Comparison of ENCODE assay signal across 8 mouse cellular contexts in the genomic region with DNA sequence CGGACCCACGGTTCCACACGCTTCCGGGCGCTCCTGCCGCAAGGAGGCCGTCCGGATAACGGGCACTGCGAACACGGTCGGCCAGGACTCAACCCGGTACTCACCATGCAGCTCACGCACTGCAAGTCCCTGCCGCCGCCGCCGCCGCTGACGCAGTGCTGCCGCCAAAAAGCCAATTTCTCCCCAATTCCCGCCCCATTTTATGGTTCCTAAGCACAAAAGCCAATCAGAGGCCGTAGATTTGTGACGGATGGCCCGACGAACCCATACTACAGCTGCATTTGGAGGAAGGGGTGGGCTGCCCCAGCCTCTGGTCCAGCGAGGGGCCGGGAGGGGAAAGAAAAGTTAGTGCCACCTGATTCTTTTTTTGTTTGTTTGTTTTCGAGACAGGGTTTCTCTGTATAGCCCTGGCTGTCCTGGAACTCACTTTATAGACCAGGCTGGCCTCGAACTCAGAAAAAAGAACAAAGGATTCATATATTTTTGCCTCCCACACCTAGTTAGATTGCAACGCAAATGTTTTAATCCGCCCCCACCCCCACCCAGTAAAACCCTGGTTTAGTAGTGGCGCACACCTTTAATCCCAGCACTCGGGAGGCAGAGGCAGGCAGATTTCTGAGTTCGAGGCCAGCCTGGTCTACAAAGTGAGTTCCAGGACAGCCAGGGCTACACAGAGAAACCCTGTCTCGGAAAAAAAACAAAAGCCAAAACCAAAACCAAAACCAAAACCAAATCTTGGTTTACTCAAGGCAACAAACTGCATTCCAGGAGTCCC.
DNase-seq lines count a peak whose midpoint lies in the region; ATAC-seq and TF ChIP-seq lines count a peak whose summit lies in the region.

No protein-coding gene starts in this region.

- H3K79me3 ChIP-seq in C2C12 (ENCODE audit: low read depth), result peaks cover 29% of the 10 kb centered on the region

- 0 out of 2 replicates have a peak overlapping the region, but pooled peaks have one; percentile 22 for H3K27ac ChIP-seq in heart, embryonic 11.5 days (ENCODE audit: low read depth, low read length)
- no peak overlapping the region for H3K27ac ChIP-seq in kidney, embryonic 16.5 days (ENCODE audit: low read length)
- peak overlapping the region; percentile 36 for H3K27ac ChIP-seq in liver, adult 2 months (replicated peaks; ENCODE audit: insufficient read depth, low read depth, low read length)

- DNase-seq in brain, embryonic 14.5 days (ENCODE audit: low read depth), result peak; percentile 97
- peak; percentile 69 for DNase-seq in liver, adult 2 months (ENCODE audit: extremely low read depth, low read depth, low spot score)
- peak; percentile 95 for DNase-seq in splenic B cell, adult 2 months (ENCODE audit: low read depth, low spot score)

- ATAC-seq in heart, embryonic 11.5 days (replicated peaks; ENCODE audit: insufficient number of reproducible peaks, low FRiP score, low TSS enrichment), result peak; percentile 86
- ATAC-seq in kidney, embryonic 16.5 days (ENCODE audit: low FRiP score, low TSS enrichment), result peak; percentile 95

- H3K27me3 ChIP-seq in C2C12 (ENCODE audit: control insufficient read depth, insufficient read depth, insufficient read length) (no peaks in the 10 kb centered on the region), myocyte (ENCODE audit: control insufficient read depth, insufficient read depth, insufficient read length) (no peaks in the 10 kb centered on the region)
- H3K27me3 ChIP-seq in erythroblast, embryonic 14.5 days (ENCODE audit: control insufficient read depth), result peaks cover 5% of the 10 kb centered on the region
- no peaks in the 10 kb centered on the region for H3K27me3 ChIP-seq in heart, embryonic 11.5 days (ENCODE audit: control insufficient read depth, insufficient read depth, low read length)
- no peaks in the 10 kb centered on the region for H3K27me3 ChIP-seq in kidney, embryonic 16.5 days (ENCODE audit: insufficient read depth, low read length)
- H3K27me3 ChIP-seq in liver, adult 2 months (ENCODE audit: control insufficient read depth, insufficient read depth, low read length), result no peaks in the 10 kb centered on the region
- H3K27me3 ChIP-seq in splenic B cell, adult 2 months (ENCODE audit: control insufficient read depth, insufficient read depth, low read length, poor library complexity, severe bottlenecking), result no peaks in the 10 kb centered on the region

- peak; percentile 7; the same call in 1 of the 2 replicates for TF ChIP-seq POLR2A in brain, embryonic 14.5 days (IDR thresholded peaks at IDR 0.05; ENCODE audit: borderline replicate concordance, extremely low read depth, insufficient read depth, insufficient read length, poor library complexity, severe bottlenecking)
- TF ChIP-seq POLR2A in liver, adult 2 months (IDR thresholded peaks at IDR 0.05; ENCODE audit: extremely low read depth, insufficient read depth, low read length), result 0 out of 2 replicates have a peak, but pooled peaks have one; percentile 49
- TF ChIP-seq POLR2A in myocyte (IDR thresholded peaks at IDR 0.05; ENCODE audit: insufficient read length, low read depth), result peak; percentile 86

- H3ac ChIP-seq in C2C12 (ENCODE audit: control insufficient read depth, insufficient read length, low read depth) (peak overlapping the region; percentile 95), myocyte (ENCODE audit: control insufficient read depth, insufficient read length) (peak overlapping the region; percentile 80)

- H3K36me3 ChIP-seq in C2C12 (ENCODE audit: control insufficient read depth, insufficient read depth) (peaks cover 33% of the 10 kb centered on the region), myocyte (ENCODE audit: control insufficient read depth, insufficient read depth) (peaks cover 7% of the 10 kb centered on the region)
- H3K36me3 ChIP-seq in erythroblast, embryonic 14.5 days (ENCODE audit: control insufficient read depth), result peaks cover 34% of the 10 kb centered on the region
- H3K36me3 ChIP-seq in heart, embryonic 11.5 days (ENCODE audit: control insufficient read depth, insufficient read depth, low read length), result peaks cover 12% of the 10 kb centered on the region
- H3K36me3 ChIP-seq in kidney, embryonic 16.5 days (ENCODE audit: insufficient read depth, low read length), result peaks cover 13% of the 10 kb centered on the region
- H3K36me3 ChIP-seq in liver, adult 2 months (ENCODE audit: control insufficient read depth, insufficient read depth, low read length), result no peaks in the 10 kb centered on the region
- H3K36me3 ChIP-seq in splenic B cell, adult 2 months (ENCODE audit: control insufficient read depth, insufficient read depth, low read length, poor library complexity, severe bottlenecking), result peaks cover 17% of the 10 kb centered on the region

- peaks cover 32% of the 10 kb centered on the region for H3K4me1 ChIP-seq in erythroblast, embryonic 14.5 days (ENCODE audit: control insufficient read depth)
- H3K4me1 ChIP-seq in heart, embryonic 11.5 days (ENCODE audit: control insufficient read depth, insufficient read depth, low read length), result peaks cover 12% of the 10 kb centered on the region
- H3K4me1 ChIP-seq in kidney, embryonic 16.5 days (ENCODE audit: insufficient read depth, low read length), result peaks cover 15% of the 10 kb centered on the region
- peaks cover 2% of the 10 kb centered on the region; the same call in 1 of the 2 replicates for H3K4me1 ChIP-seq in liver, adult 2 months (ENCODE audit: control insufficient read depth, insufficient read depth, low read length)

- 10% methylated on average over 36 of the region's 36 CpGs for WGBS in heart, embryonic 11.5 days (ENCODE audit: insufficient replicate concordance)
- 11% methylated on average over 36 of the region's 36 CpGs for WGBS in kidney, embryonic 16.5 days
- 6% methylated on average over 36 of the region's 36 CpGs for WGBS in liver, adult 2 months

- no peak for TF ChIP-seq CTCF in C2C12 (IDR thresholded peaks at IDR 0.05; ENCODE audit: control insufficient read depth, insufficient read depth, insufficient read length)
- no peak for TF ChIP-seq CTCF in brain, embryonic 14.5 days (IDR thresholded peaks at IDR 0.05; ENCODE audit: borderline replicate concordance, extremely low read depth, insufficient read depth, insufficient read length)
- TF ChIP-seq CTCF in liver, adult 2 months (IDR thresholded peaks at IDR 0.05; ENCODE audit: low read depth, low read length), result no peak

- peak overlapping the region; percentile 70 for H3K4me2 ChIP-seq in heart, embryonic 11.5 days
- H3K4me2 ChIP-seq in kidney, embryonic 16.5 days (replicated peaks; ENCODE audit: low read depth, low read length), result peak overlapping the region; percentile 59
- H3K4me2 ChIP-seq in myocyte (ENCODE audit: low read depth), result peak overlapping the region; percentile 73

- H3K79me2 ChIP-seq in C2C12 (ENCODE audit: control insufficient read depth, insufficient read depth) (peaks cover 42% of the 10 kb centered on the region), myocyte (ENCODE audit: control insufficient read depth, insufficient read depth) (no peaks in the 10 kb centered on the region)
- H3K79me2 ChIP-seq in liver, adult 2 months (ENCODE audit: control insufficient read depth, insufficient read depth, low read length), result no peaks in the 10 kb centered on the region

- H3K4me3 ChIP-seq in C2C12 (ENCODE audit: insufficient read depth, poor library complexity, severe bottlenecking) (peak overlapping the region; percentile 68), myocyte (peak overlapping the region; percentile 61)
- peak overlapping the region; percentile 83 for H3K4me3 ChIP-seq in erythroblast, embryonic 14.5 days (replicated peaks)
- H3K4me3 ChIP-seq in heart, embryonic 11.5 days (ENCODE audit: low read depth, low read length), result peak overlapping the region; percentile 69
- H3K4me3 ChIP-seq in kidney, embryonic 16.5 days (ENCODE audit: low read length), result peak overlapping the region; percentile 67
- peak overlapping the region; percentile 75 for H3K4me3 ChIP-seq in liver, adult 2 months (ENCODE audit: insufficient read depth, low read depth, low read length)

- H3K9ac ChIP-seq in heart, embryonic 11.5 days (ENCODE audit: low read depth, low read length), result peak overlapping the region; percentile 88
- peak overlapping the region; percentile 72 for H3K9ac ChIP-seq in kidney, embryonic 16.5 days (replicated peaks; ENCODE audit: low read length)
- peak overlapping the region; percentile 79 for H3K9ac ChIP-seq in liver, adult 2 months (ENCODE audit: low read depth, low read length)

- no peaks in the 10 kb centered on the region for H3K9me3 ChIP-seq in erythroblast, embryonic 14.5 days (ENCODE audit: control insufficient read depth, low read length)
- no peaks in the 10 kb centered on the region for H3K9me3 ChIP-seq in heart, embryonic 11.5 days (replicated peaks; ENCODE audit: control insufficient read depth, low read length)
- H3K9me3 ChIP-seq in kidney, embryonic 16.5 days (ENCODE audit: low read length), result no peaks in the 10 kb centered on the region

TF ChIP-seq in C2C12, 6 proteins besides CTCF, POLR2A, EP300 and RAD21:
- TF ChIP-seq FOSL1 (IDR thresholded peaks at IDR 0.05; ENCODE audit: insufficient read depth, low read length, poor library complexity, severe bottlenecking), result no peak
- no peak for TF ChIP-seq MYOD1 (IDR thresholded peaks at IDR 0.05; ENCODE audit: control insufficient read depth, insufficient read length, low read depth)

TF ChIP-seq in myocyte, 11 proteins besides CTCF, POLR2A, EP300 and RAD21:
- TF ChIP-seq E2F4 (IDR thresholded peaks at IDR 0.05; ENCODE audit: insufficient read depth) (peak; percentile 38), MYOD1 (IDR thresholded peaks at IDR 0.05; ENCODE audit: control insufficient read depth in 1 of 3, insufficient read length in 2 of 3, low read depth in 2 of 3) (peak in 1 of 3 experiments; percentile 6), POLR2AphosphoS2 (IDR thresholded peaks at IDR 0.05; ENCODE audit: insufficient read length, low read depth) (peak; percentile 84), MAX (IDR thresholded peaks at IDR 0.05; ENCODE audit: low read depth) (no peak)

Comparison
In these comparisons a context has a peak if more than half of its experiments do, and no peak if none do; other contexts are left out.
1. POLR2A ChIP-seq: peak in every context shown above with its lines; median percentile 86 in myocyte; 49 in liver, adult 2 months; 7 in brain, embryonic 14.5 days.